Mouse (Mus musculus) lung, postnatal 0 days (tissue): ENCODE data around the gene Rbfox1.

ENCODE experiments used
- CTCF ChIP-seq: IDR thresholded peaks from 2 replicates; pipeline ENCODE4 v1.5.1; 2016; ENCODE audit warnings: antibody characterized with exemption, mild to moderate bottlenecking
- EP300 ChIP-seq: IDR thresholded peaks from 2 replicates; pipeline ENCODE4 v1.6.1; 2016; ENCODE audit warnings: antibody characterized with exemption, mild to moderate bottlenecking, control low read depth

- no peak for TF ChIP-seq CTCF
- TF ChIP-seq EP300: no peak
Measured at GRCm38 (mm10) chr16:6964720-6965583, 1079.8 kb downstream of the Rbfox1 start.
